Mouse (Mus musculus) myocyte (in vitro differentiated cells): Measurements from ENCODE around the gene Grb10. TPM values are rescaled to one million over a fixed set of nuclear protein-coding genes. Genes with fewer than 3 reads are reported as not detected.

Experiments
- H3K27me3 ChIP-seq: one replicate; pipeline ENCODE4 v1.6.1; 2011; ENCODE audit not compliant: control insufficient read depth, insufficient read depth, insufficient read length
- H3K36me3 ChIP-seq: one replicate; pipeline ENCODE4 v1.6.1; 2011; ENCODE audit not compliant: control insufficient read depth, insufficient read depth
- H3K4me2 ChIP-seq: one replicate; pipeline ENCODE4 v1.6.1; 2011; ENCODE audit warnings: low read depth, control low read depth
- H3K4me3 ChIP-seq: one replicate; pipeline ENCODE4 v1.5.1; 2011; ENCODE audit warnings: mild to moderate bottlenecking, control low read depth, moderate library complexity
- H3K79me2 ChIP-seq: one replicate; pipeline ENCODE4 v1.6.1; 2011; ENCODE audit not compliant: control insufficient read depth, insufficient read depth
- H3ac ChIP-seq: one replicate; pipeline ENCODE4 v1.6.1; 2011; ENCODE audit not compliant: control insufficient read depth, insufficient read length
- CEBPB ChIP-seq: IDR thresholded peaks from 2 replicates; pipeline ENCODE4 v1.6.1; 2011; ENCODE audit warnings: mild to moderate bottlenecking, moderate library complexity; ENCODE audit not compliant: poor library complexity, insufficient read depth, severe bottlenecking
- E2F4 ChIP-seq: IDR thresholded peaks from one replicate; pipeline ENCODE4 v1.6.1; 2011; ENCODE audit warnings: mild to moderate bottlenecking, control low read depth, moderate library complexity; ENCODE audit not compliant: insufficient read depth
- MAX ChIP-seq: IDR thresholded peaks from one replicate; pipeline ENCODE4 v1.6.1; 2011; ENCODE audit warnings: low read depth, mild to moderate bottlenecking, control low read depth
- MYOD1 ChIP-seq, 3 experiments: IDR thresholded peaks; one replicate each; pipeline ENCODE4 v1.6.1; 2011; ENCODE audit warnings: control low read depth in 2 of 3, low read depth in 2 of 3, mild to moderate bottlenecking in 2 of 3, moderate library complexity in 1 of 3; ENCODE audit not compliant: insufficient read length in 2 of 3, control insufficient read depth in 1 of 3
- MYOG ChIP-seq, 3 experiments: IDR thresholded peaks; one replicate each; pipeline ENCODE4 v1.6.1; 2011; ENCODE audit warnings: control low read depth in 2 of 3, low read depth in 2 of 3, mild to moderate bottlenecking in 2 of 3; ENCODE audit not compliant: insufficient read length in 2 of 3, control insufficient read depth in 1 of 3, insufficient read depth in 1 of 3
- POLR2A ChIP-seq: IDR thresholded peaks from one replicate; pipeline ENCODE4 v1.6.1; 2011; ENCODE audit warnings: low read depth, mild to moderate bottlenecking, control low read depth, moderate library complexity; ENCODE audit not compliant: insufficient read length
- POLR2AphosphoS2 ChIP-seq: IDR thresholded peaks from one replicate; pipeline ENCODE4 v1.6.1; 2011; ENCODE audit warnings: low read depth, control low read depth; ENCODE audit not compliant: insufficient read length
- REST ChIP-seq: IDR thresholded peaks from one replicate; pipeline ENCODE4 v1.6.1; 2011; ENCODE audit warnings: mild to moderate bottlenecking, control low read depth, moderate library complexity; ENCODE audit not compliant: insufficient read depth, insufficient read length
- SRF ChIP-seq: IDR thresholded peaks from one replicate; pipeline ENCODE4 v1.6.1; 2011; ENCODE audit warnings: low read depth; ENCODE audit not compliant: control insufficient read depth, insufficient read length
- TCF12 ChIP-seq: IDR thresholded peaks from one replicate; pipeline ENCODE4 v1.6.1; 2011; ENCODE audit warnings: mild to moderate bottlenecking, control low read depth; ENCODE audit not compliant: poor library complexity, insufficient read depth, severe bottlenecking
- TCF3 ChIP-seq: IDR thresholded peaks from one replicate; pipeline ENCODE4 v1.6.1; 2011; ENCODE audit warnings: low read depth, control low read depth; ENCODE audit not compliant: insufficient read length
- USF1 ChIP-seq: IDR thresholded peaks from one replicate; pipeline ENCODE4 v1.6.1; 2011; ENCODE audit warnings: low read depth, mild to moderate bottlenecking, control low read depth, moderate library complexity
- polyA plus RNA-seq: library from polyadenylated mRNA; unstranded; fragments of >200 nt; fragmentation: generic; extraction: Trizol; gene quantifications from one replicate; pipeline ENCODE4 v1.2.1, GENCODE M21; 2012; ENCODE audit warnings: missing spikeins

The Grb10 gene
- polyA plus RNA-seq, 1 experiment, result 0.59 TPM

DNA sequence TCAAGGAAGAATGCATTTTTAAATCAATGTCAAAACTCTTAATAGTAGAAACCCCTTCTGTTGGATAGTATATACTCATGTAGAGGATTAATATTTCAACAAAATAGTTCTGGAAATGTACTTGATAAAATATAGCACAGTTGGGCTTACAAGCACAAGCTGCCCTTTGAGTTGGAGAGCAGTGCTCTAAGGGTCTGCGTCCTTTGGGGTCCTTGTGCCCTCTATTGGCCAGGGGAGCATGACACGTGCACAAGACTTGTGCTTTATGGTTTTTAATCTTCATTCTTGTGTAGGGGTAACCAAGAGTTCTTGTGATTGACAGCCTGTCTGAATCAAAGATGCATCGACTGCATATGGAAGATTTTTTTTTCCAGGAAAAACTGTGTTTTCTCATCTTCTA lies 5.8 kb upstream of the Grb10 start:
- Histone ChIP-seq H3K27me3 (peaks cover 7% of the 10 kb centered on the region), H3K4me2 (no peak overlapping the region), H3K36me3 (no peaks in the 10 kb centered on the region), H3K79me2 (no peaks in the 10 kb centered on the region), H3ac (no peak overlapping the region), H3K4me3 (no peak overlapping the region)
- no peak for TF ChIP-seq POLR2A
- TF ChIP-seq TCF3, result no peak
- TF ChIP-seq SRF, result no peak

DNA sequence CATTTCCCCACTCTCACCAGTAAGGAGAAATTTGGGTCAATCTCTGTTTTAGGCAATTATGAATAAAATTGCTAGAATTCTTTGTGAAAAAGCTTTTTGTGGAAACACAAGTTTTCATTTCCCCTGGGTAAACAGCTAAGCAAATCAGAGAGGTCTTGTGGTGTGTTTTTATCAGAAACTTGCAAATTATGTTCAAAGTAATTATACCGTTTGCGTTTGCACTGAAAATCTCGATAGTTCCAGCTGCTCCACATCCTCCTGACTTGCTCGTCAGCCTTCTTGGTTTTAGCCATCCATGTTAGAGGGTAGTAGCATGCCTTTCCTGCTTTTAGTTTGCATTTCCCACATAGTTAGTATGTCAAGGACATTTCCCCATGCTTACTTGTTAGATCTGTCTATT lies 3.3 kb upstream of the Grb10 start:
- peaks cover 7% of the 10 kb centered on the region for H3K27me3 ChIP-seq

DNA sequence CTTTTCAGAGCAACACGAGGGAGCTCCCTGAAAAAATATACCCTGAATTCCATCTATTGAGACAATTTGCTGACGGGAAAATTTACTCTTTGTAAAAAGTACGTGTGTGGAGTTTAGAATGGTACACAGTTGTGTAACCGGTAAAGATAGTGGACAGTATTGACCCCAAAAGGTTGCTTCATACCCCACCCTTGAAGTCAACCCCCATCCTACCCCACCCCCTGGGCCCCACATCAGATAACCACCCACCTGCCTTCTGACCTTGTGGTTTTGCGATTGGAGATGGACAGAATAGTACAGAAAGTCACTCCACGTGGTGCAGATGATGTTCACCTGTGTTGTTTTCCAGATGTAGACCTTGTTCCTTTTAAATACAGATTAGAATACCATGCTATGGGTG lies 2.9 kb upstream of the Grb10 start:
- Histone ChIP-seq H3ac (no peak overlapping the region), H3K79me2 (no peaks in the 10 kb centered on the region), H3K4me2 (no peak overlapping the region), H3K36me3 (no peaks in the 10 kb centered on the region), H3K4me3 (no peak overlapping the region), H3K27me3 (peaks cover 7% of the 10 kb centered on the region)
- TF ChIP-seq SRF (no peak), MYOD1 (IDR thresholded peaks at IDR 0.05; ENCODE audit: control insufficient read depth in 1 of 3, insufficient read length in 2 of 3, low read depth in 2 of 3) (no peak), TCF3 (no peak)

More for the DNA sequence above, 3.3 kb upstream of the Grb10 start:
- Histone ChIP-seq H3ac (no peak overlapping the region), H3K36me3 (no peaks in the 10 kb centered on the region), H3K4me3 (no peak overlapping the region), H3K4me2 (no peak overlapping the region), H3K79me2 (no peaks in the 10 kb centered on the region)
- TF ChIP-seq USF1 (no peak), MAX (no peak)

DNA sequence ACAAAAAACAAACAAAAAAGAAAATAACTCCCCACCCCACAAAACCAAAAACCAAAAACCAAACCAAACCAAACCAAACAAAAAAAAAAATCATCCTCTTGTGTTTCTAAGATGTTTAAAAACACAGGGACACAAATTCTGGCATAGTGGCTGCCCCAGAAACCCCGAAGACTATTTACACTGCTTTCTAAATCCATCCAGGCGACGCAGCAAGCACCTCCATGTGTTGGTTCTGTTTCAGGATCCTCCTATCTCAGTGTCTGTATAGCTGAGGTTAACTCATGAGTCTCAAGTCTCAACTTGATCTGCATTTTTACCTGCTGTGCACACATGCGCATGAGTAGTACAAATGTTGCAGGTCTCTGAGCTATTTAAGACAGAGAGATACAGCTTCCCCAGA lies 1.9 kb upstream of the Grb10 start:
- Histone ChIP-seq H3ac (no peak overlapping the region), H3K36me3 (no peaks in the 10 kb centered on the region), H3K4me2 (no peak overlapping the region), H3K79me2 (no peaks in the 10 kb centered on the region), H3K27me3 (peaks cover 7% of the 10 kb centered on the region), H3K4me3 (no peak overlapping the region)
- no peak for TF ChIP-seq E2F4
- TF ChIP-seq MYOD1 (IDR thresholded peaks at IDR 0.05; ENCODE audit: control insufficient read depth in 1 of 3, insufficient read length in 2 of 3, low read depth in 2 of 3), result no peak
- TF ChIP-seq SRF, result no peak

DNA sequence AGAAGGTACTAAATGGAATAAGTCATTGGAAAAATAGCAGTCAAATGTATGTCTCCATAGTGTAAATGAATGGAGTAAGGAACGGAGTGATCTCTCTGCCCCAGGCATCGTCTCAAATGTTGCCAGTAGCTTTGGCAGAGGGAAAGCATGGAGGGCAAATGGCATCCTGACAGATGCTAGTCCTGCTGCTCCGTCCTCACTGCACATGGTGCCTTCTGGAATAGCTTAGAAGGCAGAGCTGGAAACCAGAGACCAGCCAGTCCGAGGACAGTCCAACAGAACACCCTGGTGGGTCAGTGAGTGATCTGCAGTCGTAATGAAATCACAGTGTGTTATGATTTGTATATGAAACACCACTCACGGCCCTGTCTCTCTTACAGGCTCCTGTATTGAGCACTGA lies 1.3 kb upstream of the Grb10 start:
- Histone ChIP-seq H3K27me3 (peaks cover 7% of the 10 kb centered on the region), H3K4me2 (no peak overlapping the region), H3K36me3 (no peaks in the 10 kb centered on the region), H3ac (no peak overlapping the region), H3K79me2 (no peaks in the 10 kb centered on the region), H3K4me3 (no peak overlapping the region)
- no peak for TF ChIP-seq REST
- no peak for TF ChIP-seq TCF12
- no peak for TF ChIP-seq SRF
- TF ChIP-seq MYOG (IDR thresholded peaks at IDR 0.05; ENCODE audit: control insufficient read depth in 1 of 3, insufficient read depth in 1 of 3, insufficient read length in 2 of 3, low read depth in 2 of 3), result no peak
- no peak for TF ChIP-seq POLR2AphosphoS2
- TF ChIP-seq MAX, result no peak
- TF ChIP-seq POLR2A, result no peak
- TF ChIP-seq E2F4, result no peak
- TF ChIP-seq USF1, result no peak
- no peak for TF ChIP-seq MYOD1 (IDR thresholded peaks at IDR 0.05; ENCODE audit: control insufficient read depth in 1 of 3, insufficient read length in 2 of 3, low read depth in 2 of 3)
- no peak for TF ChIP-seq CEBPB

DNA sequence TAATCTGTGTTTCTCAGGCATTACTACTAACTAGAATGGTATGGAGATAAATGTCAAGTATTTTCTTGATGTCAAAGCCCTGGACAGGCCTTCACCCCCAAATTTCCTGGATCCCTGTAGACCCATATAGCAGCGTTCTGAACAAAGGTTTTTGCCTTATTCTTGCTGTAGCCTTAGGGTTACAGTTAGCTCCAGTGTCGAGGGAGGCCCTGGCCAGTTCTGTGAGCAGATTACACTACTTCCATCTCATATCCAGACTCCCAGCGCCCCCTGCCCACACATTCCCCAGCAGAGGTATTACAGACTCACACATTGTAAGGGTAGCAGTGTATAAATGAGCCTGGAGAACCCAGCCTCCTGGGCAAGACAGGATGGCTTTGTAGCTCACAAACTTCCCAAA lies 615 bp upstream of the Grb10 start:
- Histone ChIP-seq H3K27me3 (peaks cover 7% of the 10 kb centered on the region), H3K79me2 (no peaks in the 10 kb centered on the region), H3K4me3 (no peak overlapping the region), H3K36me3 (no peaks in the 10 kb centered on the region), H3ac (no peak overlapping the region), H3K4me2 (no peak overlapping the region)
- TF ChIP-seq SRF (no peak), REST (no peak), USF1 (no peak), MYOD1 (IDR thresholded peaks at IDR 0.05; ENCODE audit: control insufficient read depth in 1 of 3, insufficient read length in 2 of 3, low read depth in 2 of 3) (no peak), MAX (no peak), POLR2AphosphoS2 (no peak), E2F4 (no peak), CEBPB (no peak)
